Mouse (Mus musculus): Measurements from ENCODE around the gene Slc25a39. TPM values are rescaled to one million over a fixed set of nuclear protein-coding genes. Genes with fewer than 3 reads are reported as not detected.

Slc25a39 gene
- 10 to 100 TPM; 45.4 to 56.9 TPM for total RNA-seq (2023)

GRCm38 (mm10) chr11:102407834-102408215 is at the start of gene Slc25a39:
Slc25a39 (minus strand) TSS chr11:102407946.

GRCm38 (mm10) chr11:102447497-102447896 is 39.8 kb upstream of the Slc25a39 start, which contains the start of gene Fam171a2:
Fam171a2 (minus strand) TSS chr11:102447682.

GRCm38 (mm10) chr11:102430121-102431017 is 22.6 kb upstream of the Slc25a39 start, which contains the start of gene Grn:
Grn (plus strand) TSS chr11:102430315.

GRCm38 (mm10) chr11:102393238-102393634 is 14.5 kb downstream of the Slc25a39 start, which contains the start of gene Rundc3a:
Rundc3a (plus strand) TSS chr11:102393403.

GRCm38 (mm10) chr11:102366103-102366502 is 41.6 kb downstream of the Slc25a39 start, which contains the start of gene Slc4a1:
Slc4a1 (minus strand) TSS chr11:102366203.

Other genes with a start within 250 kb of the Slc25a39 start
- gene Lsm12, start 222.7 kb downstream of the Slc25a39 start, total RNA-seq (2023) = 10 to 100 TPM; 33.8 to 37.9 TPM
- gene G6pc3, start 218.3 kb downstream of the Slc25a39 start, total RNA-seq (2023) = 10 to 100 TPM; 16.8 to 25.2 TPM
- gene Hdac5, start 177.8 kb downstream of the Slc25a39 start, total RNA-seq (2023) = 100 to 1,000 TPM; 112 to 127 TPM
- gene BC030867, start 159.1 kb downstream of the Slc25a39 start, total RNA-seq (2023) = 1 to 10 TPM; 7.2 to 8.2 TPM
- gene Asb16, start 139.2 kb downstream of the Slc25a39 start, total RNA-seq (2023) = not detected
- gene Tmub2, start 123.0 kb downstream of the Slc25a39 start, total RNA-seq (2023) = 10 to 100 TPM; 46.1 to 54.7 TPM
- gene Atxn7l3, start 111.3 kb downstream of the Slc25a39 start, total RNA-seq (2023) = 10 to 100 TPM; 67.1 to 69.7 TPM
- gene Ubtf, start 88.2 kb downstream of the Slc25a39 start, total RNA-seq (2023) = 10 to 100 TPM; 80.3 to 84.1 TPM
- 10 to 100 TPM; 28.8 to 68.2 TPM for gene Slc4a1, start 41.7 kb downstream of the Slc25a39 start, total RNA-seq (2023)
- gene Rundc3a, start 14.5 kb downstream of the Slc25a39 start, total RNA-seq (2023) = under 1 TPM in 1 of 2 experiments, not detected in 1; 0.40 TPM
- gene Grn, start 22.4 kb upstream of the Slc25a39 start, total RNA-seq (2023) = 100 to 1,000 TPM; 308 to 361 TPM
- under 1 TPM in 1 of 2 experiments, not detected in 1; 0.38 TPM for gene Fam171a2, start 39.7 kb upstream of the Slc25a39 start, total RNA-seq (2023)
- gene Itga2b, start 62.2 kb upstream of the Slc25a39 start, total RNA-seq (2023) = 10 to 100 TPM; 11.8 to 19.6 TPM
- gene Gpatch8, start 148.4 kb upstream of the Slc25a39 start, total RNA-seq (2023) = 10 to 100 TPM; 28.2 to 30.2 TPM
- not detected for gene Gm11627, start 171.5 kb upstream of the Slc25a39 start, total RNA-seq (2023)
- gene Fzd2, start 196.4 kb upstream of the Slc25a39 start, total RNA-seq (2023) = not detected

Measured in neutrophil, adult 59 days (primary cell).